Mouse (Mus musculus): ENCODE results near the gene Fry. TPM values are rescaled to one million over a fixed set of nuclear protein-coding genes. Genes with fewer than 3 reads are reported as not detected.
A peak's percentile ranks its signal among the peaks of the same experiment; 100 is the strongest.

Fry gene
- polyA plus RNA-seq, 1 experiment from 2014 or later, result 21.1 TPM

DNA sequence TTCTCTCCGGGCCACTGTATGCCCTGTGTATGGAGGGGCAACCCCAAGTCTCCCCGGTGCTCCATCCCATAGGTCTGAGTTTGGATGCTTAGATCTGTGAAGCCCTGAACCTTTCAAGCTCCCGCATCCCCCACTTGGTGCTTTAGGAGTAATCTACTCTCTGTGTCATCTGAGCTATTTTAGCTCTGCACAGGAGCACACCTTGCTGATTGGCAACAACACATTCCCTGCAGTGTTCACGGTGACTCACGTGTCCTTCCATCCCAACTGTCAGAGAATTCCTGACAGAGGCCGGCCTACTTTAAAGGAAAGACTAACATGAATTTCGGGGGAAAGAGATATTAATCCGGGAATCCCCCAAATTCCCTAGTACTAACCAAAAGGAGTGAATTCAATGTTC, 2.2 kb downstream of the Fry start:
- H3K9ac ChIP-seq (ENCODE audit: low read length), result no peak overlapping the region
- no peak overlapping the region for H3K4me3 ChIP-seq (ENCODE audit: low read depth, low read length)
- DNase-seq (ENCODE audit: low spot score) (no peak), ATAC-seq (ENCODE audit: insufficient read depth, low FRiP score, low TSS enrichment) (no peak)
- no peaks in the 10 kb centered on the region for H3K9me3 ChIP-seq (ENCODE audit: control insufficient read depth, low read length)
- no peak overlapping the region for H3K27ac ChIP-seq (ENCODE audit: low read depth, low read length)
- 93% methylated on average over 8 of the region's 8 CpGs for WGBS
- no peaks in the 10 kb centered on the region for H3K36me3 ChIP-seq (ENCODE audit: control insufficient read depth, insufficient read depth, low read length)
- no peak overlapping the region for H3K4me2 ChIP-seq (ENCODE audit: low read depth)
- no peaks in the 10 kb centered on the region for H3K27me3 ChIP-seq (ENCODE audit: control insufficient read depth, insufficient read depth, low read length)
- peaks cover 1% of the 10 kb centered on the region; the same call in 1 of the 2 replicates for H3K4me1 ChIP-seq (ENCODE audit: control insufficient read depth, insufficient read depth, low read length)

DNA sequence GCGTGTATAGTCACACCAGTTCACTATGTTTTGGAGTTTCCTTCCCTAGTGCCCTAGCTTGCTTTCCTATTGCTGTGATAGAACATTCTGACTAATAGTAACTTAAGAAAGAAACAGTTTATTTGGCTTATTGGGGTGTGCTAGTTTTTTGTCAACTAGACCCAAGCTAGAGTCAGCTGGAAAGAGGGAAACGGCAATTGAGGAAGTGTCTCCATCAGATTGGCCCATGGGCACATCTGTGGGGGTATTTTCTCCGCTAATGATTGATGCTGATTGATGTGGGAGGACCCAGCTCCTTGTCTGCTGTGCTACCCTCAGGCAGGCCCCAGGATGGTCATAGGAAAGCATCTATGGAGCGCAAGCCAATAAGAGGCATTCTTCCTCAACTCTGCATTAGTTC, 3.6 kb downstream of the Fry start:
- H3K9ac ChIP-seq (ENCODE audit: low read length), result no peak overlapping the region
- no peaks in the 10 kb centered on the region for H3K27me3 ChIP-seq (ENCODE audit: control insufficient read depth, insufficient read depth, low read length)
- H3K36me3 ChIP-seq (ENCODE audit: control insufficient read depth, insufficient read depth, low read length), result no peaks in the 10 kb centered on the region
- H3K4me1 ChIP-seq (ENCODE audit: control insufficient read depth, insufficient read depth, low read length), result no peaks in the 10 kb centered on the region; the same call in 1 of the 2 replicates
- DNase-seq (ENCODE audit: low spot score) (no peak), ATAC-seq (ENCODE audit: insufficient read depth, low FRiP score, low TSS enrichment) (no peak)
- WGBS, result 80% methylated on average over 4 of the region's 4 CpGs
- H3K27ac ChIP-seq (ENCODE audit: low read depth, low read length), result no peak overlapping the region
- H3K4me2 ChIP-seq (ENCODE audit: low read depth), result no peak overlapping the region
- H3K4me3 ChIP-seq (ENCODE audit: low read depth, low read length), result no peak overlapping the region
- H3K9me3 ChIP-seq (ENCODE audit: control insufficient read depth, low read length), result no peaks in the 10 kb centered on the region

DNA sequence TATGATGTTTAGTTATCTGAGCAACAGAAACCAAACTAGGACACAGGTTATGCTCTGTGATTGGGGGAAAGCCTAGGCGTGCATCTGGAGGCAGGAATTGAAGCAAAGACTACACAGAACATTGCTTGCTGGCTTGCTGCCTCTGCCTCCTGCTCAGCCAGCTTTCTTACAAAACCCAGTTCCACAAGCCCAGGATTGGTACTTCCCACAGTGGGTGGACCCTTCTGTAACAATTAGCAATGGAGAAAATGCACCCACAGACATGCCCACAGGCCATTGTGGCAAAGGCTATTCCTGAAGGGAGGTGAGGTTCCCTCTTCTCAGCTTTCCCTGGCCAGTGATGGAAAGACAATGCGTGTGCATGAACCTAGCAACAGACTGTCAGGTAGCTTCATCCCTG, 4.1 kb downstream of the Fry start:
- H3K4me3 ChIP-seq (ENCODE audit: low read depth, low read length), result no peak overlapping the region
- DNase-seq (ENCODE audit: low spot score), result no peak
- H3K4me1 ChIP-seq (ENCODE audit: control insufficient read depth, insufficient read depth, low read length), result no peaks in the 10 kb centered on the region; the same call in 1 of the 2 replicates
- H3K27ac ChIP-seq (ENCODE audit: low read depth, low read length), result no peak overlapping the region
- no peak overlapping the region for H3K4me2 ChIP-seq (ENCODE audit: low read depth)
- no peak overlapping the region for H3K9ac ChIP-seq (ENCODE audit: low read length)
- 82% methylated on average over 2 of the region's 2 CpGs for WGBS
- no peaks in the 10 kb centered on the region for H3K9me3 ChIP-seq (ENCODE audit: control insufficient read depth, low read length)
- ATAC-seq (ENCODE audit: insufficient read depth, low FRiP score, low TSS enrichment), result no peak
- H3K27me3 ChIP-seq (ENCODE audit: control insufficient read depth, insufficient read depth, low read length), result no peaks in the 10 kb centered on the region
- H3K36me3 ChIP-seq (ENCODE audit: control insufficient read depth, insufficient read depth, low read length), result no peaks in the 10 kb centered on the region

DNA sequence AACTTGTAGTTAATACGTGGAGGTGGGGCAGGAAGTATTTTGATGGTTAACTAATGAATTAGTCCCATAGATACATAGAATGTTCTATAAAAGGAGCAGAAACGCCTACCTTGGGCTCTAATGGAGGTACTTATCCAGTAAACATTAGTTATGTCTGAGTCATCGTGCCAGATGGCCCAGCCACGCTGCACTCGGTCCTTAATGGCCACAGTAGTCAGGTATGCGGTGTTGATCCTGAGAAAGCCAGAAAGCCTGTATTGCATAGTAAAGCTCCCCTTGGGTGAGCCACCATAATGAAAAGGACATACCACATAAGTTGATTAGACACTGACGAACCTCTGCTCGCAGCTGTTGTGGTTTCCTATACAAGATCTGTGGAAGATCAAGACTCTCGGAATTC, 7.5 kb downstream of the Fry start:
- WGBS, result 84% methylated on average over 9 of the region's 9 CpGs
- Histone ChIP-seq H3K4me3 (ENCODE audit: low read depth, low read length) (no peak overlapping the region), H3K9me3 (ENCODE audit: control insufficient read depth, low read length) (no peaks in the 10 kb centered on the region), H3K27ac (ENCODE audit: low read depth, low read length) (no peak overlapping the region), H3K27me3 (ENCODE audit: control insufficient read depth, insufficient read depth, low read length) (no peaks in the 10 kb centered on the region), H3K9ac (ENCODE audit: low read length) (no peak overlapping the region), H3K4me1 (ENCODE audit: control insufficient read depth, insufficient read depth, low read length) (no peaks in the 10 kb centered on the region; the same call in 1 of the 2 replicates), H3K4me2 (ENCODE audit: low read depth) (no peak overlapping the region), H3K36me3 (ENCODE audit: control insufficient read depth, insufficient read depth, low read length) (no peaks in the 10 kb centered on the region)
- DNase-seq (ENCODE audit: low spot score), result no peak
- no peak for ATAC-seq (ENCODE audit: insufficient read depth, low FRiP score, low TSS enrichment)

DNA sequence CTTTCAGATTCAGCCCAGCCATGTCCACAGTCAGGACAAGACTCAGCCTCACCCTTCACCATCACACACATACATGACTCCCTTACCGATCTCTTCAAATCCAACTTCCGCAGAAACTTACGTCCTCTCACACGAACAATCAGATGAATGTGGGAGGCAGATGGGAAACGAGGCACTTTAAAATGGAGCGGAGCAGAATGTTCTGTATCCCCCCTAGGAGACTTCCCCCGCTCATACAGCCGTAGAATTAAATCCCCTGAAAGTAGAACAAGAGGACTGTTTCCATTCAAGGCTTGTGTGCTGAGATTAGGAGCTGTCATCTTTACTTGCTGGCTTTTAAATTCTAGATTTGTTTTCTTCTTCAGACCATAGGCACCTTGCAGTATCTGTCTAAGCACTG, 10.0 kb downstream of the Fry start:
- H3K36me3 ChIP-seq (ENCODE audit: control insufficient read depth, insufficient read depth, low read length), result no peaks in the 10 kb centered on the region
- no peak overlapping the region for H3K4me3 ChIP-seq (ENCODE audit: low read depth, low read length)
- no peaks in the 10 kb centered on the region for H3K27me3 ChIP-seq (ENCODE audit: control insufficient read depth, insufficient read depth, low read length)
- no peaks in the 10 kb centered on the region for H3K9me3 ChIP-seq (ENCODE audit: control insufficient read depth, low read length)
- ATAC-seq (ENCODE audit: insufficient read depth, low FRiP score, low TSS enrichment) (no peak), DNase-seq (ENCODE audit: low spot score) (no peak)
- no peak overlapping the region for H3K27ac ChIP-seq (ENCODE audit: low read depth, low read length)
- H3K9ac ChIP-seq (ENCODE audit: low read length), result no peak overlapping the region
- H3K4me2 ChIP-seq (ENCODE audit: low read depth), result no peak overlapping the region
- 89% methylated on average over 8 of the region's 8 CpGs for WGBS
- H3K4me1 ChIP-seq (ENCODE audit: control insufficient read depth, insufficient read depth, low read length), result no peaks in the 10 kb centered on the region

DNA sequence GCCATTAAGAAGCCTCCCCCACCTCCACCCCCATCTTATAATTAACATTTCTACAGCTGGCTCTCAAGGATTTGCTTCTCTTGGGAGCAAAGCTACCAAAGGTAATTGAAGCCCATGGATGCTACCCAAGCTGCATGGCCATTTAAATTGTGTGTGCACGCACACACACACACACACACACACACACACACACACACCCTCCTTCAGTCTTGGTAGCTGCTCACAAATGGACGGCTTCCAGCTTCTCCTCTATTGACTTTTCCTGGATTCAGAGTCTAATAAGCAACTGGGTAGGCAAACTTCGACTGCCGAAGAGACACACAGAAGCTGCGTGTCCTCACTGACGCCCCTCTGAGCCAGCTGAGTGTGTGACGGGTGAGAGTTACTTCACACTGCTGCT, 11.7 kb downstream of the Fry start:
- 72% methylated on average over 7 of the region's 7 CpGs for WGBS
- no peak for ATAC-seq (ENCODE audit: insufficient read depth, low FRiP score, low TSS enrichment)

DNA sequence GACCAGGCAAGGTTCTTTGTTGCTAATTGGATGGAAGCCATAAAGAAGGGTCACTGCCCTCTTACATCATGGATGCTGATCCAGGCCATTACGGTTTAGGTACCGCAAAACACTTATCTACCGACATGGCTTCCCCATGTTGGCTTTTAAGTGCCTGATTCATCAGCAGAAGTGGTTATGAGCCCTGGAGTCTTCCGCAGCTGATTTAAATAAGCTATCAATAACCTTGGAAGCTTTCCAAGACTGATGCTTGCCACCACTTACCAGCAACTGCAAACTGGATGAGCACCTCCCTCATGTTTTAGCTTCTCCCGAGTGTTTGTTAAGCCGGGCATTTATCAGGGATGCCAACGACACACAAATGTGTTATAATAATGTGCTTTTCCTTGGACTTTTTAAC, 12.7 kb downstream of the Fry start:
- Histone ChIP-seq H3K36me3 (ENCODE audit: control insufficient read depth, insufficient read depth, low read length) (no peaks in the 10 kb centered on the region), H3K9me3 (ENCODE audit: control insufficient read depth, low read length) (no peaks in the 10 kb centered on the region), H3K4me2 (ENCODE audit: low read depth) (no peak overlapping the region), H3K4me3 (ENCODE audit: low read depth, low read length) (no peak overlapping the region), H3K4me1 (ENCODE audit: control insufficient read depth, insufficient read depth, low read length) (no peaks in the 10 kb centered on the region), H3K27ac (ENCODE audit: low read depth, low read length) (peak overlapping the region; percentile 27; the same call in 1 of the 2 replicates), H3K27me3 (ENCODE audit: control insufficient read depth, insufficient read depth, low read length) (no peaks in the 10 kb centered on the region), H3K9ac (ENCODE audit: low read length) (no peak overlapping the region)
- DNase-seq (ENCODE audit: low spot score) (no peak), ATAC-seq (ENCODE audit: insufficient read depth, low FRiP score, low TSS enrichment) (no peak)
- 78% methylated on average over 7 of the region's 7 CpGs for WGBS

More for the DNA sequence above, 11.7 kb downstream of the Fry start:
- H3K4me3 ChIP-seq (ENCODE audit: low read depth, low read length), result no peak overlapping the region
- H3K36me3 ChIP-seq (ENCODE audit: control insufficient read depth, insufficient read depth, low read length), result no peaks in the 10 kb centered on the region
- no peak for DNase-seq (ENCODE audit: low spot score)
- H3K9ac ChIP-seq (ENCODE audit: low read length), result no peak overlapping the region
- H3K4me1 ChIP-seq (ENCODE audit: control insufficient read depth, insufficient read depth, low read length), result no peaks in the 10 kb centered on the region
- H3K9me3 ChIP-seq (ENCODE audit: control insufficient read depth, low read length), result no peaks in the 10 kb centered on the region
- H3K27ac ChIP-seq (ENCODE audit: low read depth, low read length), result peak overlapping the region; percentile 50
- H3K4me2 ChIP-seq (ENCODE audit: low read depth), result no peak overlapping the region
- H3K27me3 ChIP-seq (ENCODE audit: control insufficient read depth, insufficient read depth, low read length), result no peaks in the 10 kb centered on the region

DNA sequence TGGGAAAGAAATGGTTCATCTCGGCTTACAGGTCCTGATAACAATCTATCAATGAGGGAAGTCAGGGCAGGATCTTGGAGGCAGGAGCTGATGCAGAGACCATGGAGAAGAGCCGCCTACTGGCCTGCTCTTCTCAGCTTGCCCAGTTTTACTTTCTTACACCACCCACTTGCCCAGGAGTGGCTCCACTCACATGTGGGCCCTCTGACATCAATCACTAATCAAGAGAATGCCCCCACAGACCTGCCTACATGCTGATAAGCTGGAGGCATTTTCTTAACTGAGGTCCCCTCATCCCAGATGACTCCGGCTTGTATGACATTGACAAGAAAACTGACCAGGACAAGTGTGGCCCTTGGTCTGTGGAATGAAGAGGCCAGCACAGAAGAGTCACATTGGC, 16.2 kb downstream of the Fry start:
- Histone ChIP-seq H3K4me1 (ENCODE audit: control insufficient read depth, insufficient read depth, low read length) (no peaks in the 10 kb centered on the region), H3K4me2 (ENCODE audit: low read depth) (no peak overlapping the region), H3K9me3 (ENCODE audit: control insufficient read depth, low read length) (no peaks in the 10 kb centered on the region), H3K27ac (ENCODE audit: low read depth, low read length) (no peak overlapping the region), H3K27me3 (ENCODE audit: control insufficient read depth, insufficient read depth, low read length) (no peaks in the 10 kb centered on the region), H3K9ac (ENCODE audit: low read length) (no peak overlapping the region), H3K36me3 (ENCODE audit: control insufficient read depth, insufficient read depth, low read length) (no peaks in the 10 kb centered on the region), H3K4me3 (ENCODE audit: low read depth, low read length) (no peak overlapping the region)
- DNase-seq (ENCODE audit: low spot score) (no peak), ATAC-seq (ENCODE audit: insufficient read depth, low FRiP score, low TSS enrichment) (no peak)
- 86% methylated on average over 3 of the region's 3 CpGs for WGBS

DNA sequence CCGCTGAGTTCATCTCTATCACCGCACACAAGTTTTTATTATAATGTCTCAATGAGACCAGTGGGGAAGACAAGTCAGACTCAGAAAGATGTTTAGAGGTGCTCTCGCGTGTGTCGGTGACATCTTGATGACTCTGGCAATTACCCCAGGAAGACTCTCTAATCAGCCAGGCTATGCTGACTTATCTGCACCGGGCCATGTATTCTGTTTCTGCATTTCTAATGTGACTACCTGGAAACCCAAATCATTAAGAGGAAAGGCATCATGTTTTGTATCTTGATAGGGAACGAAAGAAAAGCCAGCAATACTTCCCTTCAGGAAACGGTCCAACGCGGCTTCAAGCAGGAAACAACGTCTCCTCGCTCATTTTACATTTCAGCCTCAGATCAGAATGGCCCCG, 17.1 kb downstream of the Fry start:
- ATAC-seq (ENCODE audit: insufficient read depth, low FRiP score, low TSS enrichment), result no peak
- WGBS, result 90% methylated on average over 13 of the region's 13 CpGs

More for the DNA sequence above, 17.1 kb downstream of the Fry start:
- no peaks in the 10 kb centered on the region for H3K9me3 ChIP-seq (ENCODE audit: control insufficient read depth, low read length)
- no peak overlapping the region for H3K27ac ChIP-seq (ENCODE audit: low read depth, low read length)
- no peak overlapping the region for H3K4me2 ChIP-seq (ENCODE audit: low read depth)
- no peaks in the 10 kb centered on the region for H3K4me1 ChIP-seq (ENCODE audit: control insufficient read depth, insufficient read depth, low read length)
- H3K36me3 ChIP-seq (ENCODE audit: control insufficient read depth, insufficient read depth, low read length), result no peaks in the 10 kb centered on the region
- H3K27me3 ChIP-seq (ENCODE audit: control insufficient read depth, insufficient read depth, low read length), result no peaks in the 10 kb centered on the region
- no peak overlapping the region for H3K4me3 ChIP-seq (ENCODE audit: low read depth, low read length)
- no peak overlapping the region for H3K9ac ChIP-seq (ENCODE audit: low read length)
- DNase-seq (ENCODE audit: low spot score), result no peak
